Mouse (Mus musculus): ENCODE data around the gene Pip5k1c.

DNA sequence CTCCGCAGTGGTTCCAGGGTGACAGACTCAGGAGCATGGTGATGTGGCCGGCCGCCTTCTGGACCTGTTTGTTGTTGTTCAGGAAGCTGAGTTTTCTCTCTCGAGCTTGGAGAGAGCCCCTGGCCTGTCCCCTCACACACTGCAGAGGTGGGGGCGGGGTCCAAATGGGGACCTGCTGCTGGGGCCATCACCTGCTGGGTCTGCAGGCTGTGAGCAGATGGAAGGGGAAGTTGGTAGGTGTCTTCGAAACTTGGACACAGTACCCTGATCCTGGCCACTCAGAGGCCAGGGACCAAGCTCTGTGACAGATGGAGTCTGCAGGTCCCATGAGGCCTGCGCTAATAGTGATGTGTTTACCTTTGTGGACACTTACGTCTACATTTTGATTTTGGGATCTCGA, 8.6 kb downstream of the Pip5k1c start:
- TF ChIP-seq CTCF (conservative IDR thresholded peaks at IDR 0.05; ENCODE audit: insufficient read depth, insufficient read length, low read depth, low read length): no peak
- TF ChIP-seq POLR2A (IDR thresholded peaks at IDR 0.05; ENCODE audit: low read depth, low read length): no peak
